In the genomic region with DNA sequence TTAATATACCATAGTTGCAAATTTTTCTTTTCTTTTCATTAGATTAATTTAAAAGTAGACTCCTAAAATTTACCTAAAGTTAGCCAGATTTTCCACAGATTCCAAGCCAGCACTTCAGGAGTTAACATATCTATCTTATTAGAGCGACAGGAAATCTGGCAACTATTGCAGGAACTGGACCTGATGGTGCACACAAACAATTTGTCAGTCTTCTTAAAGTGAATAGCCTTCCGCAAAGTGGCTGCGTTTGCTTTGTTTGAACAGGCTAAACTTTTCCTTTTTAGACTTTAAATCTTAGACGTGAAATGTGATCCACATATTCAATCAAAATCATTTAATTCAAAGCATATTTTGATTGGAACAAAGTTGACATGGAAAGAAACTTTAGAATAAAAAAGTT, we compare ENCODE assay signal across 28 mouse cellular contexts.
A peak's percentile ranks its signal among the peaks of the same experiment; 100 is the strongest.
DNase-seq lines count a peak whose midpoint lies in the region; ATAC-seq and TF ChIP-seq lines count a peak whose summit lies in the region.
"Had no signal": no experiment of that assay in that cellular context is flagged by ENCODE, and none has a peak within 500 bp of the region (broad histone marks: within the 10 kb centered on the region; RNA-seq: fewer than 3 reads in every experiment).

No protein-coding gene starts in this region.

- H3K4me1 ChIP-seq in kidney, adult 2 months (ENCODE audit: control insufficient read depth, insufficient read depth, low read length): no peaks in the 10 kb centered on the region
- H3K4me1 ChIP-seq in kidney, embryonic 14.5 days (ENCODE audit: control insufficient read depth, insufficient read depth, low read length): no peaks in the 10 kb centered on the region
- peaks cover 4% of the 10 kb centered on the region; the same call in 1 of the 2 replicates for H3K4me1 ChIP-seq in lung, embryonic 14.5 days (ENCODE audit: insufficient read depth)
- H3K4me1 ChIP-seq: heart, embryonic 15.5 days; lung, embryonic 15.5 days had no signal

- no peak overlapping the region for H3K4me3 ChIP-seq in kidney, adult 2 months (ENCODE audit: insufficient read depth, low read depth, low read length)
- no peak overlapping the region for H3K4me3 ChIP-seq in kidney, embryonic 14.5 days (ENCODE audit: low read length)
- no peak overlapping the region for H3K4me3 ChIP-seq in lung, embryonic 14.5 days (ENCODE audit: low read depth, low read length)
- H3K4me3 ChIP-seq: heart, embryonic 10.5 days; heart, embryonic 15.5 days; hindbrain, embryonic 12.5 days; lung, embryonic 15.5 days; megakaryocyte, embryonic 14.5 days; midbrain, embryonic 12.5 days; neural tube, embryonic 15.5 days had no signal

- no peak for TF ChIP-seq CTCF in kidney, adult 2 months (conservative IDR thresholded peaks at IDR 0.05; ENCODE audit: insufficient read depth, insufficient read length, low read depth, low read length)
- TF ChIP-seq CTCF in lung, embryonic 14.5 days (IDR thresholded peaks at IDR 0.05; ENCODE audit: low read depth): no peak

- DNase-seq in kidney, adult 2 months: peak; percentile 24
- DNase-seq in lung, embryonic 14.5 days: peak; percentile 52
- no peak for DNase-seq in lung, adult 18-20 months
- DNase-seq in embryo, embryonic 11 days: peak; percentile 51
- peak; percentile 55 for DNase-seq in forelimb bud, embryonic 11.5 days (ENCODE audit: low read depth, low spot score)
- no peak for DNase-seq in natural killer cell, adult 2 months (ENCODE audit: low spot score in 2 of 2)
- no peak for DNase-seq in layer of hippocampus, postnatal 36 days
- DNase-seq: adrenal gland, postnatal 25 days; B cell, adult 2 months; cerebellum, adult 2 months; cerebellum, postnatal 14 days; gastrocnemius, postnatal 10 days; heart, postnatal 36 days; lung, postnatal 4 days; retina, postnatal 1 day; right cerebral cortex, postnatal 14 days had no signal

- no peak for ATAC-seq in kidney, embryonic 14.5 days (ENCODE audit: low FRiP score, low TSS enrichment)
- no peak for ATAC-seq in lung, embryonic 14.5 days (ENCODE audit: insufficient read depth)
- ATAC-seq: forebrain, embryonic 16.5 days; hindbrain, postnatal 0 days; intestine, embryonic 16.5 days had no signal

- TF ChIP-seq POLR2A in kidney, adult 2 months (IDR thresholded peaks at IDR 0.05; ENCODE audit: low read depth, low read length): no peak

- no peak overlapping the region for H3K9ac ChIP-seq in kidney, embryonic 14.5 days (ENCODE audit: low read depth, low read length)
- no peak overlapping the region for H3K9ac ChIP-seq in lung, embryonic 14.5 days
- H3K9ac ChIP-seq: heart, embryonic 15.5 days; hindbrain, embryonic 12.5 days; liver, embryonic 14.5 days; lung, embryonic 15.5 days; midbrain, embryonic 12.5 days; neural tube, embryonic 15.5 days had no signal

- H3K4me2 ChIP-seq in kidney, embryonic 14.5 days (replicated peaks; ENCODE audit: low read depth, low read length): no peak overlapping the region
- H3K4me2 ChIP-seq in lung, embryonic 14.5 days: no peak overlapping the region
- H3K4me2 ChIP-seq: heart, embryonic 15.5 days; hindbrain, embryonic 12.5 days; lung, embryonic 15.5 days; midbrain, embryonic 12.5 days; neural tube, embryonic 15.5 days had no signal

- no peaks in the 10 kb centered on the region for H3K9me3 ChIP-seq in kidney, embryonic 14.5 days (ENCODE audit: control insufficient read depth, low read length)
- no peaks in the 10 kb centered on the region for H3K9me3 ChIP-seq in lung, embryonic 14.5 days (ENCODE audit: low read depth, low read length)
- H3K9me3 ChIP-seq: heart, embryonic 10.5 days; heart, embryonic 15.5 days; hindbrain, embryonic 12.5 days; lung, embryonic 15.5 days; megakaryocyte, embryonic 14.5 days; midbrain, embryonic 12.5 days; neural tube, embryonic 15.5 days had no signal

- H3K27ac ChIP-seq in kidney, adult 2 months (ENCODE audit: insufficient read depth, low read depth, low read length): no peak overlapping the region
- H3K27ac ChIP-seq in kidney, embryonic 14.5 days (ENCODE audit: low read depth, low read length): no peak overlapping the region
- no peak overlapping the region for H3K27ac ChIP-seq in lung, embryonic 14.5 days (ENCODE audit: low read depth)
- H3K27ac ChIP-seq: heart, embryonic 10.5 days; heart, embryonic 15.5 days; hindbrain, embryonic 12.5 days; hindbrain, postnatal 0 days; liver, embryonic 14.5 days; lung, embryonic 15.5 days; midbrain, embryonic 12.5 days; neural tube, embryonic 15.5 days had no signal

- no peaks in the 10 kb centered on the region for H3K27me3 ChIP-seq in kidney, adult 2 months (replicated peaks; ENCODE audit: control insufficient read depth, insufficient read depth, low read length)
- no peaks in the 10 kb centered on the region for H3K27me3 ChIP-seq in kidney, embryonic 14.5 days (ENCODE audit: control insufficient read depth, insufficient read depth, low read length)
- no peaks in the 10 kb centered on the region for H3K27me3 ChIP-seq in lung, embryonic 14.5 days (ENCODE audit: insufficient read depth, low read length)
- H3K27me3 ChIP-seq: heart, embryonic 15.5 days; hindbrain, embryonic 12.5 days; lung, embryonic 15.5 days; megakaryocyte, embryonic 14.5 days; midbrain, embryonic 12.5 days; neural tube, embryonic 15.5 days had no signal

- no peaks in the 10 kb centered on the region for H3K36me3 ChIP-seq in kidney, adult 2 months (ENCODE audit: control insufficient read depth, insufficient read depth, low read length)
- H3K36me3 ChIP-seq in kidney, embryonic 14.5 days (ENCODE audit: control insufficient read depth, insufficient read depth, low read length): no peaks in the 10 kb centered on the region
- H3K36me3 ChIP-seq in lung, embryonic 14.5 days (ENCODE audit: insufficient read depth): no peaks in the 10 kb centered on the region
- H3K36me3 ChIP-seq: heart, embryonic 10.5 days; heart, embryonic 15.5 days; hindbrain, embryonic 12.5 days; lung, embryonic 15.5 days; midbrain, embryonic 12.5 days; neural tube, embryonic 15.5 days had no signal

- WGBS in kidney, adult 2 months: 52% methylated on average over 4 of the region's 4 CpGs
- WGBS in kidney, embryonic 14.5 days: 32% methylated on average over 4 of the region's 4 CpGs
- 10% methylated on average over 4 of the region's 4 CpGs for WGBS in lung, embryonic 14.5 days

Comparison
In these comparisons a context has a peak if more than half of its experiments do, and no peak if none do; other contexts are left out.
1. DNase-seq: peak in kidney, adult 2 months (single experiment), lung, embryonic 14.5 days (single experiment), embryo, embryonic 11 days (single experiment) and forelimb bud, embryonic 11.5 days (single experiment); none in lung, adult 18-20 months (0 of 2), natural killer cell, adult 2 months (0 of 2) and layer of hippocampus, postnatal 36 days (0 of 2).